Mouse (Mus musculus): ENCODE measurements around the gene Rad9a. TPM values are rescaled to one million over a fixed set of nuclear protein-coding genes. Genes with fewer than 3 reads are reported as not detected.

Gene Rad9a
- total RNA-seq, 2 experiments from 2014 or later: 16.3 to 41.3 TPM

- no peak; the same call in 1 of the 2 replicates for ATAC-seq (replicated peaks; ENCODE audit: poor library complexity, severe bottlenecking)
Measured at GRCm38 (mm10) chr19:4169810-4170209, 31.7 kb downstream of the Rad9a start.

- ATAC-seq (replicated peaks; ENCODE audit: poor library complexity, severe bottlenecking): peak; percentile 93
Measured at GRCm38 (mm10) chr19:4169378-4169784, 32.1 kb downstream of the Rad9a start.

GRCm38 (mm10) chr19:4166678-4167476 lies 34.6 kb downstream of the Rad9a start:
- ATAC-seq (replicated peaks; ENCODE audit: poor library complexity, severe bottlenecking): no peak

- ATAC-seq (replicated peaks; ENCODE audit: poor library complexity, severe bottlenecking): no peak
Measured at GRCm38 (mm10) chr19:4164721-4165120, 36.7 kb downstream of the Rad9a start.

- no peak for ATAC-seq (replicated peaks; ENCODE audit: poor library complexity, severe bottlenecking)
Measured at GRCm38 (mm10) chr19:4164100-4164499, 37.4 kb downstream of the Rad9a start.

GRCm38 (mm10) chr19:4163543-4163887 lies 37.9 kb downstream of the Rad9a start:
- ATAC-seq (replicated peaks; ENCODE audit: poor library complexity, severe bottlenecking): no peak

- ATAC-seq (replicated peaks; ENCODE audit: poor library complexity, severe bottlenecking): peak; percentile 90
Measured at GRCm38 (mm10) chr19:4162646-4163542, 38.6 kb downstream of the Rad9a start, which contains the start of gene Rps6kb2. TSS of gene Rps6kb2 (minus strand) at chr19:4163354.

- ATAC-seq (replicated peaks; ENCODE audit: poor library complexity, severe bottlenecking): no peak
Measured at GRCm38 (mm10) chr19:4159049-4159448, 42.4 kb downstream of the Rad9a start.

GRCm38 (mm10) chr19:4156771-4157170 lies 44.7 kb downstream of the Rad9a start:
- ATAC-seq (replicated peaks; ENCODE audit: poor library complexity, severe bottlenecking): no peak

GRCm38 (mm10) chr19:4156073-4156579 lies 45.3 kb downstream of the Rad9a start:
- ATAC-seq (replicated peaks; ENCODE audit: poor library complexity, severe bottlenecking): no peak

GRCm38 (mm10) chr19:4155223-4156072 lies 46.0 kb downstream of the Rad9a start:
- ATAC-seq (replicated peaks; ENCODE audit: poor library complexity, severe bottlenecking): no peak

- ATAC-seq (replicated peaks; ENCODE audit: poor library complexity, severe bottlenecking): peak; percentile 63
Measured at GRCm38 (mm10) chr19:4154437-4155222, 46.8 kb downstream of the Rad9a start.

- ATAC-seq (replicated peaks; ENCODE audit: poor library complexity, severe bottlenecking): no peak
Measured at GRCm38 (mm10) chr19:4153232-4153654, 48.2 kb downstream of the Rad9a start, which contains the start of gene Ptprcap. TSS of gene Ptprcap (plus strand) at chr19:4153604.

GRCm38 (mm10) chr19:4152445-4153231 lies 48.8 kb downstream of the Rad9a start:
- ATAC-seq (replicated peaks; ENCODE audit: poor library complexity, severe bottlenecking): no peak

- ATAC-seq (replicated peaks; ENCODE audit: poor library complexity, severe bottlenecking): no peak
Measured at GRCm38 (mm10) chr19:4151898-4152297, 49.6 kb downstream of the Rad9a start.

- no peak for ATAC-seq (replicated peaks; ENCODE audit: poor library complexity, severe bottlenecking)
Measured at GRCm38 (mm10) chr19:4151488-4151860, 50.0 kb downstream of the Rad9a start.

- ATAC-seq (replicated peaks; ENCODE audit: poor library complexity, severe bottlenecking): no peak
Measured at GRCm38 (mm10) chr19:4150567-4151487, 50.6 kb downstream of the Rad9a start.

Data from granulocyte monocyte progenitor cell, adult 5-6 weeks (primary cell).